Mouse (Mus musculus) embryonic facial prominence, embryonic 11.5 days (tissue): ENCODE data around the gene Gm43720. TPM values are rescaled to one million over a fixed set of nuclear protein-coding genes. Genes with fewer than 3 reads are reported as not detected.
A peak's percentile ranks its signal among the peaks of the same experiment; 100 is the strongest.

ENCODE experiments used
- ATAC-seq: fragments of 200-750 bp; cut with Nextera tagmentation; replicated peaks from 2 replicates; pipeline ENCODE4 v1.8.0; 2017; ENCODE audit warnings: low read depth; ENCODE audit not compliant: insufficient number of reproducible peaks, low FRiP score, low TSS enrichment
- DNase-seq: peaks from one replicate; pipeline ENCODE4 v3.0.0-alpha.2; 2015; ENCODE audit warnings: low spot score
- H3K27ac ChIP-seq: fragments of 300-500 bp; sonication (generic); replicated peaks from 2 replicates; pipeline ENCODE4 v1.5.1; 2014; ENCODE audit warnings: mild to moderate bottlenecking, low read depth, low read length, control low read depth
- H3K27me3 ChIP-seq: fragments of 300-500 bp; sonication (generic); 2 replicates; pipeline ENCODE4 v1.6.1; 2014; ENCODE audit warnings: mild to moderate bottlenecking, low read length, moderate library complexity, mixed read lengths; ENCODE audit not compliant: control insufficient read depth, insufficient read depth
- H3K36me3 ChIP-seq: fragments of 300-500 bp; sonication (generic); replicated peaks from 2 replicates; pipeline ENCODE4 v1.6.1; 2014; ENCODE audit warnings: low read depth, mild to moderate bottlenecking, low read length, moderate library complexity, mixed read lengths; ENCODE audit not compliant: control insufficient read depth, insufficient read depth
- H3K4me1 ChIP-seq: fragments of 300-500 bp; sonication (generic); 2 replicates; pipeline ENCODE4 v1.6.1; 2014; ENCODE audit warnings: low read length, mixed read lengths; ENCODE audit not compliant: control insufficient read depth, insufficient read depth
- H3K4me2 ChIP-seq: fragments of 300-500 bp; sonication (generic); 2 replicates; pipeline ENCODE4 v1.6.1; 2014; ENCODE audit warnings: low read depth, mild to moderate bottlenecking, control low read depth, low read length, moderate library complexity
- H3K4me3 ChIP-seq: fragments of 300-500 bp; sonication (generic); 2 replicates; pipeline ENCODE4 v1.5.1; 2014; ENCODE audit warnings: low read depth, low read length, control low read depth
- H3K9ac ChIP-seq: fragments of 300-500 bp; sonication (generic); replicated peaks from 2 replicates; pipeline ENCODE4 v1.6.1; 2014; ENCODE audit warnings: mild to moderate bottlenecking, control low read depth, low read length
- H3K9me3 ChIP-seq: fragments of 300-500 bp; sonication (generic); replicated peaks from 2 replicates; pipeline ENCODE4 v1.6.1; 2016; ENCODE audit warnings: mild to moderate bottlenecking, low read length, inconsistent platforms, mixed read lengths; ENCODE audit not compliant: control insufficient read depth
- WGBS: fragments of 180-500 bp; shearing (Covaris S2); extraction: QIAGEN DNeasy Blood & Tissue Kit; methylation state at CpG from one replicate; pipeline ENCODE4 v1.1.7; 2014; 5-methylcytosine and 5-hydroxymethylcytosine counted together
- polyA plus RNA-seq: library from polyadenylated mRNA; unstranded; fragments of >200 nt; fragmentation: Nextera tagmentation; extraction: Ambion mirVana; gene quantifications from 2 replicates; pipeline ENCODE4 v1.2.1, GENCODE M21; 2014

Gm43720 gene
- polyA plus RNA-seq, 1 experiment from 2014 or later = not detected

DNA sequence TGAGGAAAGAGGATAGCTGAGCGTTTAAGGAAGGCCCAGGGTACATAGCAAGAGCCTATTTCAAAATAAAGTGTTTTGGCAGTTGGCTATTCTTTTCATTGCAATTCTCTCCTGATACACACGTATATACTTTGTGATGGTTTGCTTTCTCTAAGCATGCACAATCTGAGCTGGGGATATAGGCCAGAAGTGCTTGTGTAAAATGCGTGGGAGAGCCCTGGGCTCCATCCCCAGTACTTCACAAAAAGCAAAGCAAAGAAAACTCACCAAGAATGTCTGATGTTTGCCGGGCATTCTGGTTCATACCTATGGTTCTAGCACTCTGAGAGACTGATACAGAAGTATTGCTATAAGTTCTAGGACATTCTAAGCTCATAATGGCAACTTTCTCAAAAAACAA, 10.8 kb downstream of the Gm43720 start:
- ATAC-seq (no peak), DNase-seq (no peak)
- 80% methylated on average over 4 of the region's 4 CpGs for WGBS

DNA sequence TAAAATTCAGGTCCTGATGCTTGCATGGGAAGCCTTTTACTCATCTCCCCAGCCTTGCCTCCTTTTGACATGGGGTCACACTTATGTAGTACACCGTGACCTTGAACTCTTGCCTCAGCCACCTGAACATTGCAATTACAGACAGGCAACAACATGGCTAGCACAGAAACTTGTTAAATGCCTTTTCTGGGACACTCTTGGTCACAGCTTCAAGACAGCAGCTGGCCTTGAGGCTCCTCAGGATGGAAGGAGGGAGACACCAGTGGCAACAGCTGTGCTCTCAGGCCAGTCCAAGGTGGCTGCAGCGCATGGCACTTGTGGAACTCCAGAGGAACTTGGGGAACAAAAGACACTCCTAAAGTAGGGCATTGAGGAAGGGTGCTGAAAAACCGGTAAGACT, 12.6 kb downstream of the Gm43720 start:
- Histone ChIP-seq H3K36me3 (no peaks in the 10 kb centered on the region; the same call in 1 of the 2 replicates), H3K4me3 (no peak overlapping the region), H3K27me3 (no peaks in the 10 kb centered on the region), H3K4me2 (no peak overlapping the region), H3K9me3 (no peaks in the 10 kb centered on the region), H3K9ac (no peak overlapping the region), H3K27ac (no peak overlapping the region), H3K4me1 (peaks cover 2% of the 10 kb centered on the region; the same call in 1 of the 2 replicates)
- ATAC-seq (no peak), DNase-seq (no peak)
- WGBS = 91% methylated on average over 3 of the region's 3 CpGs

More for the DNA sequence above, 10.8 kb downstream of the Gm43720 start:
- no peak overlapping the region for H3K4me2 ChIP-seq
- H3K4me3 ChIP-seq = no peak overlapping the region
- no peaks in the 10 kb centered on the region for H3K36me3 ChIP-seq
- no peak overlapping the region for H3K9ac ChIP-seq
- H3K9me3 ChIP-seq = no peaks in the 10 kb centered on the region
- peaks cover 2% of the 10 kb centered on the region; the same call in 1 of the 2 replicates for H3K4me1 ChIP-seq
- no peaks in the 10 kb centered on the region for H3K27me3 ChIP-seq
- no peak overlapping the region for H3K27ac ChIP-seq

DNA sequence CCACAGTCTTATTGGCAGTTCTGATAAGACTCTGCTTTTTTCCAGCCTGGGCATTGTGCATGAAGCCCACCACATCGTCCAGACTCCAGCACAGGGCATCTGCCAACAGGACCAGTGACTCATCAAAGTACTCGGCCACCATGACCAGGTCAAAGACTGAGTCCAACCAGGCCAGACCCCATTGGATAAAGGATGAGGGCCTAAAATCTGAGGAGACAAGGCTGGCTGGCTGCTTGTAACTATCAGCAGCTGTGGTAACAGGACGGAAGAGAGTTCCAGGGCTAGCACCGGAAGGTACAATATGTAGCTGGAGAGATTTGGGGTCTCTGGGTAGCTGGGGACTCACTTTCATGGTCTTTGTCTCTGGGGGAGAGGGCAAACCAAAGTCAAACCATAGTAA, 14.0 kb downstream of the Gm43720 start:
- Histone ChIP-seq H3K4me2 (no peak overlapping the region), H3K27ac (no peak overlapping the region), H3K9me3 (no peaks in the 10 kb centered on the region), H3K27me3 (no peaks in the 10 kb centered on the region), H3K36me3 (peaks cover 2% of the 10 kb centered on the region), H3K4me1 (no peaks in the 10 kb centered on the region), H3K4me3 (no peak overlapping the region), H3K9ac (no peak overlapping the region)
- DNase-seq (no peak), ATAC-seq (no peak)
- WGBS = 97% methylated on average over 4 of the region's 4 CpGs

DNA sequence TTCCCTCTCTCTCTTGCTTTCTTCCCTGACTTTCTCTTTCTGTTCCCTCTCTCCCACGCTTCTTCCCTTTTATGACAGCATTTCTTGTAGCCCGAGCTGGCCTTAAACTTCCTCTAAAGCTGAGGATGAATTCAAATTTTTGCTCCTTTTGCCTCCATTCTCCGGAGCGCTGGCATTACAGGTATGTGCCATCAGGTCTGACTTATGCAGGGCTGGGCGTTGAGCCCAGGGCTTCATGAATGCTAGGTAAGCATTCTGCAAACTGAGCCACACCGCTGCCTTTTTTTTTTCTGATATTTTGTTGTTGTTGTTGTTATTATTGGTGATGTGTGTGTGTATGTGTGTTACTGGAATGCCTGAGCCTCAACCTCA, 15.6 kb downstream of the Gm43720 start:
- DNase-seq (no peak), ATAC-seq (no peak)
- Histone ChIP-seq H3K9me3 (no peaks in the 10 kb centered on the region), H3K4me3 (peak overlapping the region; percentile 83), H3K27me3 (no peaks in the 10 kb centered on the region), H3K27ac (no peak overlapping the region), H3K4me1 (no peaks in the 10 kb centered on the region), H3K4me2 (peak overlapping the region; percentile 73), H3K36me3 (peaks cover 7% of the 10 kb centered on the region), H3K9ac (peak overlapping the region; percentile 88)
- 14% methylated on average over 6 of the region's 6 CpGs for WGBS

DNA sequence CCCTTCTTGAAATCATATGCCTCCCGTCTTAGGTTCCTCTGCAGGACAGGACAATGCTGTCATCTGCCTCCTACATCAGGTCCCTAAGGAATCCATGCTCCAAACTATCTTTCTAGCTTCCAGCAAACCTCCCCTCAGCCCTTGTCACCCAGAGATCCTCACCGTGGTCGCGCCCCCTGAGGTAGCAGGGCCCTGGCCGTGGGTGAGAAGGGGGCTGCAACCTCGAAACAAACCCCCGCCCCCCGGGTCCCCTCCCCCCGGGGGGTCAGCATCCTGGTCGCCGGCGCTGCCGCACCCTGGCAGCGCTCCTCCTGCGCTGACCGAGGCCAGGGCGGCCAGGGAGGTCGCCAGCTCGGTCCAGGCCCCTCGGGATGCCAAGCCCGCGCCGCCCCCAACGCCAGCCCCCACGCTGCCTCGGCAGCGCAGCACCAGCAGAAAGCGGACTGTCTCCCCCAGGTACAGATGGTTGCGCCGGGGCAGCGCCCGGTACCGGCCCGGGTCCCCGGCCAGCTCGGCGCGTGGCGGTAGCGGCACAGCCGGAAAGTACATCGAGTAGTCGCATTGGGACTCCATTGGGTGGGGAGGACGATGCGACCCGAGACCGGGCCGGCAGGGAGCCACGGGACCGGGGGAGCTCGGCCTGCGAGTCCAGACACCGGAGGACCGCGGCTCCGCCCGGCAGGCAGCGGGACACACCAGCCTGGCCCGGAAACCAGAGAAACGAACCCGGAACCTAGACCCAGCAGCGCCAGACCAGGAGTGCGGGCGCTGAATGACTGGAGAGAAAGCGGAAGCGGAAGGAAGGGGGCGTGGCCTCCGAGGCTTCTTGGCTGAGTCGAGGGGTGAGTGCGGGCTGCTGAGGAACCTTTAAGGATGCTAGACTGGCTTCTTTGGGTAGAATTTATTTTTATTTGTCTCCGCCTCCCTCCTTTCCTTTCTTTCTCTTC, 16.2 kb downstream of the Gm43720 start, which contains the start of gene BC037034:
BC037034 (minus strand) TSS at position 774 of the 947 bp plus-strand sequence.
- DNase-seq (peak; percentile 96), ATAC-seq (peak; percentile 77)
- Histone ChIP-seq H3K27ac (peak within 1 kb of the TSS; percentile 10; the same call in 1 of the 2 replicates), H3K4me1 (no peaks in the 10 kb centered on the region), H3K9ac (peak within 1 kb of the TSS; percentile 88), H3K4me3 (peak within 1 kb of the TSS; percentile 83), H3K36me3 (peaks cover 7% of the 10 kb centered on the region), H3K27me3 (no peaks in the 10 kb centered on the region), H3K4me2 (peak within 1 kb of the TSS; percentile 73), H3K9me3 (no peaks in the 10 kb centered on the region)
- under 1% methylated on average over 66 of the region's 71 CpGs for WGBS

DNA sequence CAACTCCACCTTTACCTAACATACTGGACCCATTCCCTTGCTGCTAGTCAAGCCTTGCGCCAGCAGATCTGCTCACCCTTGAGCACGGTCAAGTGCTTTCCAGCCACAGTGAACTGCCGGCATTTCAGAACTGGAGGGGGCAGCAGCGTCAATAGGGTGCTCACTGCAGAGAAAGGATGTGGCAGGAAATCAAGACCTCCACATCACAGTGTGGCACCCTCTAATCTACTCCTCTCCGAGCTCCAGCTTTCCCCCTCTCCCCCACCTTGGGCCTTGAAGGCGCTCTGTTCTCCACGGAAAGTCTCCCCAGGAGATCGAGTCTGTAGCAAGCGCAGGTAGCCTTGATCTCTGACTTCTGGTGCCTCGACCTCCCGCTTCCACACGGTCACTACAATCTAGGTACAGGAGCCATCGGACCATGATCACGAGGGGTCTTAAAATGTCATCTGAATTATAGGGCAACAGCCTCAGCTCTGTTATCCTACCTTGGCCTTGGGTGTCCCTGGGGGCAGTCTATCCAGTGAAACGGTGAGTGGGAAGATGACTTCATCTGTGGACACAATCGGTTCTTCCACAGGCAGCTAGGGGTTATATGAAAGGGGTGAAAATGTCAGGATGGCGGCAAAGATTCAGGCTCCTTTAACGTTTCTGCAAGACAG, 17.0 kb downstream of the Gm43720 start:
- H3K36me3 ChIP-seq = peaks cover 7% of the 10 kb centered on the region
- no peaks in the 10 kb centered on the region for H3K27me3 ChIP-seq
- ATAC-seq (no peak), DNase-seq (no peak)
- peak overlapping the region; percentile 73 for H3K4me2 ChIP-seq
- WGBS = 64% methylated on average over 18 of the region's 18 CpGs
- H3K4me1 ChIP-seq = no peaks in the 10 kb centered on the region
- no peak overlapping the region for H3K27ac ChIP-seq
- no peaks in the 10 kb centered on the region for H3K9me3 ChIP-seq
- H3K9ac ChIP-seq = peak overlapping the region; percentile 88
- H3K4me3 ChIP-seq = peak overlapping the region; percentile 83

DNA sequence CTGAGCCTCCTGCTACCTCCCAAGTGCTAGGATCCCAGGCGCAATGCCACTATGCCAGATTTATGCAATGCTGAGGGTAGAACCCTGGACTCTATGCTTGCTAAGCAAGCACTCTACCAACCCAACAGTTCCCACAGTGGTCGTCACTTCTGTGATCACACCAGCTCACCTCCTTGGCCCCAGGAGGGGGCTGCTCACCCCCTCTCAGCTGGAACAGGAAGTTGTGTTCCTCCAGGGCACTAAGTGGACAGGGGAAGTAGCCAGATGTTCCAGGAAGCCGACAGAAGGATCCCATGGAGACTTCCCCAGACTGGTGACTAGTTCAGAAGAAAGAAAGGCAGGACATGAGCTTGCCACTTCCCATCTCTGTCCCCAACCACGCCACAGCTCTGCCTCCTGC, 17.8 kb downstream of the Gm43720 start:
- Histone ChIP-seq H3K9me3 (no peaks in the 10 kb centered on the region), H3K27ac (no peak overlapping the region), H3K9ac (no peak overlapping the region), H3K4me3 (no peak overlapping the region), H3K4me2 (no peak overlapping the region), H3K27me3 (no peaks in the 10 kb centered on the region), H3K4me1 (no peaks in the 10 kb centered on the region), H3K36me3 (peaks cover 7% of the 10 kb centered on the region)
- ATAC-seq (no peak), DNase-seq (no peak)
- 63% methylated on average over 4 of the region's 4 CpGs for WGBS

DNA sequence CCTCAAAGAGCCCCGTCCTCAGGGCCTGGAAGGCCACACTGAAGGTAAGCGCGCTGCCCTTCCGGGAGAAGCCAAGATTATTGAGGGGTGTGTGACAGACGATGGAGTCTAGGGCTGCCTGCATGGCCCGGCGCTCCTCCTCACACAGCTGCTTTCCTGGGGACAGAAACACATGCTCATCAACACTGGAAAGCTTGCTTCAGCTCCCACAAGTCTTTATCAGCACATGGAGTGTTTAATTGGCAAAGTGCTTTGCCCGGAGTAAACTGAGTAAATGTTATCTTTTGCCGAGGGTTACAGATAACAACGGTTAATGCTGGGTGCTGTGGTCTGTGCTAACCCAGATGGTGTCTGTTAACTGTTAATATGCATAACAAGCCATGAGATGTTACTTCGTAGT, 18.9 kb downstream of the Gm43720 start:
- ATAC-seq (no peak), DNase-seq (no peak)
- Histone ChIP-seq H3K4me2 (no peak overlapping the region), H3K4me3 (no peak overlapping the region), H3K4me1 (no peaks in the 10 kb centered on the region), H3K36me3 (peaks cover 7% of the 10 kb centered on the region), H3K27ac (no peak overlapping the region), H3K27me3 (no peaks in the 10 kb centered on the region), H3K9me3 (no peaks in the 10 kb centered on the region), H3K9ac (no peak overlapping the region)
- WGBS = 90% methylated on average over 11 of the region's 11 CpGs
